Mouse (Mus musculus) lung, postnatal 0 days (tissue): ENCODE data around the gene Gabbr2. TPM values are rescaled to one million over a fixed set of nuclear protein-coding genes. Genes with fewer than 3 reads are reported as not detected.
A peak's percentile ranks its signal among the peaks of the same experiment; 100 is the strongest.

Experiments
- ATAC-seq: fragments of 200-750 bp; cut with Nextera tagmentation; 2 replicates; pipeline ENCODE4 v1.8.0; 2017; ENCODE audit warnings: moderate library complexity
- DNase-seq: peaks from one replicate; pipeline ENCODE4 v3.0.0-alpha.2; 2016; ENCODE audit warnings: low spot score
- H3K27ac ChIP-seq: fragments of 300-500 bp; sonication (generic); 2 replicates; pipeline ENCODE4 v1.5.1; 2014; ENCODE audit warnings: antibody characterized with exemption, mild to moderate bottlenecking, low read length, mixed read lengths
- H3K27me3 ChIP-seq: fragments of 300-500 bp; sonication (generic); replicated peaks from 2 replicates; pipeline ENCODE4 v1.6.1; 2014; ENCODE audit warnings: low read length, mixed read lengths; ENCODE audit not compliant: insufficient read depth
- H3K36me3 ChIP-seq: fragments of 300-500 bp; sonication (generic); 2 replicates; pipeline ENCODE4 v1.6.1; 2014; ENCODE audit warnings: low read length, mixed read lengths; ENCODE audit not compliant: insufficient read depth
- H3K4me1 ChIP-seq: fragments of 300-500 bp; sonication (generic); 2 replicates; pipeline ENCODE4 v1.6.1; 2014; ENCODE audit warnings: antibody characterized with exemption, low read depth, low read length, mixed read lengths; ENCODE audit not compliant: insufficient read depth
- H3K4me2 ChIP-seq: fragments of 300-500 bp; sonication (generic); replicated peaks from 2 replicates; pipeline ENCODE4 v1.6.1; 2014; ENCODE audit warnings: low read depth, mild to moderate bottlenecking, low read length, moderate library complexity, mixed read lengths
- H3K4me3 ChIP-seq: fragments of 300-500 bp; sonication (generic); 2 replicates; pipeline ENCODE4 v1.5.1; 2014; ENCODE audit warnings: low read depth, low read length
- H3K9ac ChIP-seq: fragments of 300-500 bp; sonication (generic); replicated peaks from 2 replicates; pipeline ENCODE4 v1.6.1; 2014; ENCODE audit warnings: low read depth, mild to moderate bottlenecking
- H3K9me3 ChIP-seq: fragments of 300-500 bp; sonication (generic); 2 replicates; pipeline ENCODE4 v1.6.1; 2016; ENCODE audit warnings: low read length, mixed read lengths
- CTCF ChIP-seq: IDR thresholded peaks from 2 replicates; pipeline ENCODE4 v1.5.1; 2016; ENCODE audit warnings: antibody characterized with exemption, mild to moderate bottlenecking
- EP300 ChIP-seq: IDR thresholded peaks from 2 replicates; pipeline ENCODE4 v1.6.1; 2016; ENCODE audit warnings: antibody characterized with exemption, mild to moderate bottlenecking, control low read depth
- WGBS: fragments of 180-500 bp; shearing (Covaris S2); extraction: QIAGEN DNeasy Blood & Tissue Kit; methylation state at CpG from one replicate; pipeline ENCODE4 v1.1.7; 2014; 5-methylcytosine and 5-hydroxymethylcytosine counted together
- polyA plus RNA-seq: library from polyadenylated mRNA; unstranded; fragments of >200 nt; fragmentation: Nextera tagmentation; extraction: Ambion mirVana; gene quantifications from 2 replicates; pipeline ENCODE4 v1.2.1, GENCODE M21; 2015

The Gabbr2 gene
- polyA plus RNA-seq, 1 experiment from 2014 or later, result not detected

GRCm38 (mm10) chr4:46990281-46991015 lies 1.2 kb downstream of the Gabbr2 start:
- no peak overlapping the region for H3K9ac ChIP-seq
- DNase-seq, result no peak
- no peaks in the 10 kb centered on the region for H3K36me3 ChIP-seq
- no peaks in the 10 kb centered on the region for H3K4me1 ChIP-seq
- no peaks in the 10 kb centered on the region for H3K9me3 ChIP-seq
- no peak overlapping the region for H3K27ac ChIP-seq
- ATAC-seq, result no peak
- TF ChIP-seq EP300, result no peak
- no peak for TF ChIP-seq CTCF
- peaks cover 55% of the 10 kb centered on the region for H3K27me3 ChIP-seq
- WGBS, result 3% methylated on average over 28 of the region's 29 CpGs
- no peak overlapping the region for H3K4me2 ChIP-seq
- no peak overlapping the region for H3K4me3 ChIP-seq

DNA sequence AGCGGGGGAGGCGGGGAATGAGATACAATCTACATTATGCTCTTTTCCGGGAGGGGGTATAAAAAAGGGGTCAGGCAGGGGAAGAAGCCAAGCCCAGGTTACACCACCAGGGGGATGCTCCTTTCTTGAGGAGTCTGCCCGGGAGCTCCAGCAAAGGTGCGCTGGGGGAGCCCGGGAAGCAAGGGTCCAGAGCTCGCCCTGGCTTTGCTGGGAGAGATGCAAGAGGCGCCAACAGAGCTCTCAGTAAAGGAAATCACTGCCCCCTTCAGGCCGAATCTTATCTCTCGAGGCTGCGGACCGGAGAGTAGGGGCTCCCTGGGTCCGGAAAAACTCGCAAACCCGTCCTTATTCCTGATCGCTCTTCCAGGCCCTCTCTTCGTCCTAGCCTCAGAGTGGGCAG lies 1.8 kb downstream of the Gabbr2 start:
- DNase-seq (peak; percentile 18), ATAC-seq (no peak)
- H3K36me3 ChIP-seq, result no peaks in the 10 kb centered on the region
- no peak for TF ChIP-seq EP300
- TF ChIP-seq CTCF, result peak; percentile 36
- no peaks in the 10 kb centered on the region for H3K9me3 ChIP-seq
- no peaks in the 10 kb centered on the region for H3K4me1 ChIP-seq
- no peak overlapping the region for H3K4me3 ChIP-seq
- no peak overlapping the region for H3K4me2 ChIP-seq
- 3% methylated on average over 17 of the region's 17 CpGs for whole genome bisulfite sequencing
- peaks cover 55% of the 10 kb centered on the region for H3K27me3 ChIP-seq
- H3K27ac ChIP-seq, result no peak overlapping the region
- H3K9ac ChIP-seq, result no peak overlapping the region

- ATAC-seq, result no peak
- no peak for TF ChIP-seq CTCF
- TF ChIP-seq EP300, result no peak
- no peak overlapping the region for H3K4me2 ChIP-seq
- WGBS, result 67% methylated on average over 4 of the region's 4 CpGs
- no peak overlapping the region for H3K9ac ChIP-seq
- no peaks in the 10 kb centered on the region for H3K4me1 ChIP-seq
- no peaks in the 10 kb centered on the region for H3K9me3 ChIP-seq
- no peak overlapping the region for H3K27ac ChIP-seq
- H3K27me3 ChIP-seq, result peaks cover 54% of the 10 kb centered on the region
- no peak for DNase-seq
- H3K4me3 ChIP-seq, result no peak overlapping the region
- H3K36me3 ChIP-seq, result no peaks in the 10 kb centered on the region
These were observed 2.8 kb downstream of the Gabbr2 start for GRCm38 (mm10) chr4:46988824-46989223.

DNA sequence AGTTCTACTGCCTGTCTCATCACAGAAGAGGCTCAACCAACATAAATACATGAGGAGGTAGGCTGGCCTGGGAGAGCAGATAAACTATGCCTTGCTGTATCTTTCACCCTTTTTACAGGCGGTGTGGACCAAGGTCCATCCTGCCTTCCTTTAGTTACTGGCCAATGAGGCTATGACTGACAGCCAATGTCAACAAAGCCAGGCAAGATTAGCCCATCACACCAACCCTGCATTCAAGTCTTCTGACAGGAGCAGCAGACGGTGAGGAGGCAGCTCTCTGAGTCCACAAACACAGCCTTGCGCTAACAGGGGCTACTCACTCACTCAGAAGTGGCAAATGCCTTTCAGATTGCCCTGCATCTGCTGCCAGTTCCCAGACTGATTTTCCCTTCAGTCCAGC lies 3.4 kb downstream of the Gabbr2 start:
- Histone ChIP-seq H3K4me1 (no peaks in the 10 kb centered on the region), H3K27me3 (peaks cover 48% of the 10 kb centered on the region), H3K4me2 (no peak overlapping the region), H3K9me3 (no peaks in the 10 kb centered on the region), H3K9ac (no peak overlapping the region), H3K4me3 (no peak overlapping the region), H3K36me3 (no peaks in the 10 kb centered on the region), H3K27ac (no peak overlapping the region)
- DNase-seq (no peak), ATAC-seq (no peak)
- no peak for TF ChIP-seq CTCF
- TF ChIP-seq EP300, result no peak
- 34% methylated on average over 3 of the region's 3 CpGs for WGBS

- no peaks in the 10 kb centered on the region for H3K9me3 ChIP-seq
- no peak overlapping the region for H3K4me2 ChIP-seq
- no peaks in the 10 kb centered on the region for H3K4me1 ChIP-seq
- H3K27ac ChIP-seq, result no peak overlapping the region
- peaks cover 44% of the 10 kb centered on the region for H3K27me3 ChIP-seq
- no peak for DNase-seq
- no peak overlapping the region for H3K4me3 ChIP-seq
- H3K36me3 ChIP-seq, result no peaks in the 10 kb centered on the region
- 78% methylated on average over 6 of the region's 6 CpGs for WGBS
- H3K9ac ChIP-seq, result no peak overlapping the region
- ATAC-seq, result no peak
- no peak for TF ChIP-seq EP300
- TF ChIP-seq CTCF, result no peak
These were observed 3.9 kb downstream of the Gabbr2 start for GRCm38 (mm10) chr4:46987809-46988208.

GRCm38 (mm10) chr4:46986054-46986453 lies 5.6 kb downstream of the Gabbr2 start:
- Histone ChIP-seq H3K9me3 (no peaks in the 10 kb centered on the region), H3K27me3 (peaks cover 26% of the 10 kb centered on the region), H3K36me3 (no peaks in the 10 kb centered on the region), H3K27ac (no peak overlapping the region), H3K9ac (no peak overlapping the region), H3K4me1 (no peaks in the 10 kb centered on the region), H3K4me2 (no peak overlapping the region), H3K4me3 (no peak overlapping the region)
- TF ChIP-seq CTCF (no peak), EP300 (no peak)
- ATAC-seq (no peak), DNase-seq (no peak)
